Mouse (Mus musculus): ENCODE data around the gene Ltbp1. TPM values are rescaled to one million over a fixed set of nuclear protein-coding genes. Genes with fewer than 3 reads are reported as not detected.

Ltbp1 gene
- polyA plus RNA-seq, 1 experiment from 2014 or later: 4.2 TPM

DNA sequence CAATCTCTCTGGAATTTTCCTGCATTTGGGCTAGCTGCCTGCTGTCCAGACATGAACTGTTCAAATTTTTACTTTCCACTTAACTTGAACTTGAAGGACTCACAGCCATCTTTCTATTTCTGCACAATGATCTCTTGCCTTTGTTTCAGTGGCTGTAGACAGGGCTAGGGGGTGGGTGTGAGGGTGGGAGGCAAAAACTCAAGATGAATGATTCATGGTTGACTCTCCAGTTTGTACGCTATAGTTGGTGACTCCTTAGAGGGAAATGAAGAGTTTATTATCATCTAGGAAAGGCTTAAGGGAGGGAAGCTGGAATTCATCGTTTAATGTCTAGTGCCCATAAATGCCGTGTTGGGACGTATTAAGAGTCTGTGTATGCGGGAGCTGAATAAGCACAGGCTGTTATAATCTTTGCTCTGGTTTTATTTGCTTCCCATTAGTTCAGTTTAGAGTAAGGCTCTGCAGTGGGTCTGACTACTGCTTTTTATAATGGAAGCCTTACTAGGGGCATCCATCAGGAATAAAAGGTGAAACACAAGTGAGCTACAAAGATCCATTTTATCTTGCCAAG, 436.0 kb downstream of the Ltbp1 start:
- Histone ChIP-seq H3K9ac (ENCODE audit: low read length) (no peak overlapping the region), H3K4me1 (replicated peaks; ENCODE audit: control insufficient read depth, insufficient read depth, low read length) (no peaks in the 10 kb centered on the region), H3K4me3 (ENCODE audit: low read depth, low read length) (no peak overlapping the region), H3K36me3 (ENCODE audit: control insufficient read depth, insufficient read depth, low read length) (no peaks in the 10 kb centered on the region), H3K27me3 (ENCODE audit: control insufficient read depth, insufficient read depth, low read length) (no peaks in the 10 kb centered on the region), H3K4me2 (ENCODE audit: low read depth, low read length, severe bottlenecking) (no peak overlapping the region), H3K9me3 (ENCODE audit: control insufficient read depth, low read length) (no peaks in the 10 kb centered on the region), H3K27ac (ENCODE audit: low read depth, low read length) (no peak overlapping the region)
- 89% methylated on average over 5 of the region's 5 CpGs for WGBS
- no peak for DNase-seq (ENCODE audit: low spot score)
- no peak for ATAC-seq (replicated peaks; ENCODE audit: low FRiP score)

Data from forebrain, embryonic 11.5 days (tissue).